Mouse (Mus musculus) heart, embryonic 16.5 days (tissue): ENCODE data around the gene Nme7. TPM values are rescaled to one million over a fixed set of nuclear protein-coding genes. Genes with fewer than 3 reads are reported as not detected.

Experiments used
- ATAC-seq: fragments of 200-750 bp; cut with Nextera tagmentation; replicated peaks from 2 replicates; pipeline ENCODE4 v1.8.0; 2017; ENCODE audit warnings: moderate number of reproducible peaks; ENCODE audit not compliant: insufficient read depth, low FRiP score; ENCODE audit errors: extremely low read depth
- H3K27ac ChIP-seq: fragments of 300-500 bp; sonication (generic); 2 replicates; pipeline ENCODE4 v1.5.1; 2014; ENCODE audit warnings: mild to moderate bottlenecking, low read length, control low read depth, moderate library complexity
- H3K27me3 ChIP-seq: fragments of 300-500 bp; sonication (generic); 2 replicates; pipeline ENCODE4 v1.6.1; 2014; ENCODE audit warnings: low read length, mixed read lengths; ENCODE audit not compliant: control insufficient read depth, insufficient read depth
- H3K36me3 ChIP-seq: fragments of 300-500 bp; sonication (generic); 2 replicates; pipeline ENCODE4 v1.6.1; 2014; ENCODE audit not compliant: control insufficient read depth, insufficient read depth
- H3K4me1 ChIP-seq: fragments of 300-500 bp; sonication (generic); 2 replicates; pipeline ENCODE4 v1.6.1; 2014; ENCODE audit warnings: low read length, mixed read lengths; ENCODE audit not compliant: control insufficient read depth, insufficient read depth
- H3K4me2 ChIP-seq: fragments of 300-500 bp; sonication (generic); 2 replicates; pipeline ENCODE4 v1.6.1; 2014; ENCODE audit warnings: low read depth, mild to moderate bottlenecking, control low read depth, low read length
- H3K4me3 ChIP-seq: fragments of 300-500 bp; sonication (generic); 2 replicates; pipeline ENCODE4 v1.5.1; 2014; ENCODE audit warnings: mild to moderate bottlenecking, control low read depth, low read length
- H3K9ac ChIP-seq: fragments of 300-500 bp; sonication (generic); 2 replicates; pipeline ENCODE4 v1.6.1; 2014; ENCODE audit warnings: low read length, control low read depth
- H3K9me3 ChIP-seq: fragments of 300-500 bp; sonication (generic); replicated peaks from 2 replicates; pipeline ENCODE4 v1.6.1; 2016; ENCODE audit warnings: low read length; ENCODE audit not compliant: control insufficient read depth
- WGBS: fragments of 180-500 bp; shearing (Covaris S2); extraction: QIAGEN DNeasy Blood & Tissue Kit; methylation state at CpG from one replicate; pipeline ENCODE4 v1.1.7; 2014; 5-methylcytosine and 5-hydroxymethylcytosine counted together
- polyA plus RNA-seq: library from polyadenylated mRNA; unstranded; fragments of >200 nt; fragmentation: Nextera tagmentation; extraction: Ambion mirVana; gene quantifications from 2 replicates; pipeline ENCODE4 v1.2.1, GENCODE M21; 2015

Gene Nme7
- polyA plus RNA-seq, 1 experiment from 2014 or later, result 21.9 TPM

- WGBS, result 77% methylated on average over 2 of the region's 2 CpGs
Observed at GRCm38 (mm10) chr1:164324878-164325277, 21.0 kb downstream of the Nme7 start.

GRCm38 (mm10) chr1:164326600-164327155, 22.8 kb downstream of the Nme7 start:
- Histone ChIP-seq H3K4me2 (no peak overlapping the region), H3K9ac (no peak overlapping the region), H3K27me3 (no peaks in the 10 kb centered on the region), H3K9me3 (no peaks in the 10 kb centered on the region), H3K36me3 (no peaks in the 10 kb centered on the region), H3K27ac (no peak overlapping the region), H3K4me3 (no peak overlapping the region), H3K4me1 (no peaks in the 10 kb centered on the region; the same call in 1 of the 2 replicates)
- 59% methylated on average over 6 of the region's 6 CpGs for WGBS
- ATAC-seq, result no peak

More at GRCm38 (mm10) chr1:164324878-164325277, 21.0 kb downstream of the Nme7 start:
- no peaks in the 10 kb centered on the region for H3K27me3 ChIP-seq
- no peak overlapping the region for H3K9ac ChIP-seq
- H3K4me1 ChIP-seq, result peaks cover 9% of the 10 kb centered on the region
- H3K9me3 ChIP-seq, result no peaks in the 10 kb centered on the region
- H3K36me3 ChIP-seq, result no peaks in the 10 kb centered on the region
- no peak overlapping the region for H3K4me3 ChIP-seq
- no peak for ATAC-seq
- H3K27ac ChIP-seq, result no peak overlapping the region
- no peak overlapping the region for H3K4me2 ChIP-seq

GRCm38 (mm10) chr1:164327764-164328163, 23.8 kb downstream of the Nme7 start:
- ATAC-seq, result no peak
- Histone ChIP-seq H3K36me3 (no peaks in the 10 kb centered on the region), H3K4me3 (no peak overlapping the region), H3K27ac (no peak overlapping the region; the same call in 1 of the 2 replicates), H3K9me3 (no peaks in the 10 kb centered on the region), H3K27me3 (no peaks in the 10 kb centered on the region), H3K4me2 (no peak overlapping the region), H3K4me1 (no peaks in the 10 kb centered on the region; the same call in 1 of the 2 replicates), H3K9ac (no peak overlapping the region)
- WGBS, result 66% methylated on average over 7 of the region's 7 CpGs

- ATAC-seq, result no peak
- WGBS, result 65% methylated on average over 11 of the region's 11 CpGs
- H3K36me3 ChIP-seq, result peaks cover 9% of the 10 kb centered on the region; the same call in 1 of the 2 replicates
Observed at GRCm38 (mm10) chr1:164332559-164332958, 28.6 kb downstream of the Nme7 start.

GRCm38 (mm10) chr1:164335435-164335834, 31.5 kb downstream of the Nme7 start:
- 86% methylated on average over 3 of the region's 3 CpGs for WGBS
- no peak overlapping the region for H3K27ac ChIP-seq
- peaks cover 9% of the 10 kb centered on the region; the same call in 1 of the 2 replicates for H3K36me3 ChIP-seq
- peaks cover 5% of the 10 kb centered on the region for H3K4me1 ChIP-seq
- no peak for ATAC-seq
- no peak overlapping the region for H3K4me3 ChIP-seq
- H3K9ac ChIP-seq, result no peak overlapping the region
- no peaks in the 10 kb centered on the region for H3K9me3 ChIP-seq
- no peak overlapping the region for H3K4me2 ChIP-seq
- no peaks in the 10 kb centered on the region for H3K27me3 ChIP-seq

More at GRCm38 (mm10) chr1:164332559-164332958, 28.6 kb downstream of the Nme7 start:
- Histone ChIP-seq H3K4me3 (no peak overlapping the region), H3K27me3 (no peaks in the 10 kb centered on the region), H3K4me2 (no peak overlapping the region), H3K9me3 (no peaks in the 10 kb centered on the region), H3K9ac (no peak overlapping the region), H3K4me1 (no peaks in the 10 kb centered on the region), H3K27ac (no peak overlapping the region)

GRCm38 (mm10) chr1:164335846-164336245, 31.9 kb downstream of the Nme7 start:
- ATAC-seq, result no peak
- Histone ChIP-seq H3K9ac (no peak overlapping the region), H3K36me3 (peaks cover 11% of the 10 kb centered on the region; the same call in 1 of the 2 replicates), H3K9me3 (no peaks in the 10 kb centered on the region), H3K27ac (no peak overlapping the region), H3K27me3 (no peaks in the 10 kb centered on the region), H3K4me1 (peaks cover 5% of the 10 kb centered on the region), H3K4me3 (no peak overlapping the region), H3K4me2 (no peak overlapping the region)
- 75% methylated on average over 4 of the region's 4 CpGs for WGBS

GRCm38 (mm10) chr1:164342161-164342560, 38.2 kb downstream of the Nme7 start:
- H3K9ac ChIP-seq, result no peak overlapping the region
- peaks cover 7% of the 10 kb centered on the region; the same call in 1 of the 2 replicates for H3K36me3 ChIP-seq
- H3K9me3 ChIP-seq, result no peaks in the 10 kb centered on the region
- peaks cover 5% of the 10 kb centered on the region for H3K4me1 ChIP-seq
- no peak overlapping the region for H3K4me2 ChIP-seq
- H3K27ac ChIP-seq, result no peak overlapping the region
- 88% methylated on average over 3 of the region's 3 CpGs for WGBS
- H3K27me3 ChIP-seq, result no peaks in the 10 kb centered on the region
- no peak for ATAC-seq
- no peak overlapping the region for H3K4me3 ChIP-seq

- Histone ChIP-seq H3K4me1 (no peaks in the 10 kb centered on the region), H3K27ac (no peak overlapping the region), H3K4me3 (no peak overlapping the region), H3K27me3 (no peaks in the 10 kb centered on the region), H3K36me3 (peaks cover 3% of the 10 kb centered on the region; the same call in 1 of the 2 replicates), H3K9me3 (no peaks in the 10 kb centered on the region), H3K9ac (no peak overlapping the region), H3K4me2 (no peak overlapping the region)
- 53% methylated on average over 3 of the region's 3 CpGs for WGBS
- no peak for ATAC-seq
Observed at GRCm38 (mm10) chr1:164353443-164353842, 49.5 kb downstream of the Nme7 start.

GRCm38 (mm10) chr1:164357995-164358394, 54.1 kb downstream of the Nme7 start:
- Histone ChIP-seq H3K27ac (no peak overlapping the region), H3K36me3 (no peaks in the 10 kb centered on the region), H3K9ac (no peak overlapping the region), H3K9me3 (no peaks in the 10 kb centered on the region), H3K27me3 (no peaks in the 10 kb centered on the region), H3K4me2 (no peak overlapping the region), H3K4me1 (no peaks in the 10 kb centered on the region), H3K4me3 (no peak overlapping the region)
- WGBS, result 52% methylated on average over 3 of the region's 3 CpGs
- ATAC-seq, result no peak
